Mouse (Mus musculus) neural tube, embryonic 12.5 days (tissue): ENCODE results near the gene A630023A22Rik. TPM values are rescaled to one million over a fixed set of nuclear protein-coding genes. Genes with fewer than 3 reads are reported as not detected.

Source experiments
- ATAC-seq: fragments of 200-750 bp; cut with Nextera tagmentation; 2 replicates; pipeline ENCODE4 v1.8.0; 2017; ENCODE audit warnings: low read depth, mild to moderate bottlenecking, moderate TSS enrichment, moderate library complexity; ENCODE audit not compliant: low FRiP score
- H3K27ac ChIP-seq: fragments of 300-500 bp; sonication (generic); 2 replicates; pipeline ENCODE4 v1.5.1; 2016
- H3K27me3 ChIP-seq: fragments of 300-500 bp; sonication (generic); replicated peaks from 2 replicates; pipeline ENCODE4 v1.6.1; 2016; ENCODE audit warnings: mild to moderate bottlenecking
- H3K36me3 ChIP-seq: fragments of 300-500 bp; sonication (generic); 2 replicates; pipeline ENCODE4 v1.6.1; 2016; ENCODE audit warnings: mild to moderate bottlenecking
- H3K4me1 ChIP-seq: fragments of 300-500 bp; sonication (generic); 2 replicates; pipeline ENCODE4 v1.6.1; 2016
- H3K4me2 ChIP-seq: fragments of 300-500 bp; sonication (generic); replicated peaks from 2 replicates; pipeline ENCODE4 v1.6.1; 2016; ENCODE audit warnings: mild to moderate bottlenecking
- H3K4me3 ChIP-seq: fragments of 300-500 bp; sonication (generic); 2 replicates; pipeline ENCODE4 v1.5.1; 2016
- H3K9ac ChIP-seq: fragments of 300-500 bp; sonication (generic); 2 replicates; pipeline ENCODE4 v1.6.1; 2016; ENCODE audit warnings: mild to moderate bottlenecking
- H3K9me3 ChIP-seq: fragments of 300-500 bp; sonication (generic); 2 replicates; pipeline ENCODE4 v1.6.1; 2016; ENCODE audit warnings: mild to moderate bottlenecking
- WGBS: fragments of 180-500 bp; shearing (Covaris S2); methylation state at CpG from one replicate; pipeline ENCODE4 v1.1.7; 2016; 5-methylcytosine and 5-hydroxymethylcytosine counted together
- polyA plus RNA-seq: library from polyadenylated mRNA; unstranded; fragments of >200 nt; fragmentation: Nextera tagmentation; extraction: Ambion mirVana; gene quantifications from 2 replicates; pipeline ENCODE4 v1.2.1, GENCODE M21; 2016

A630023A22Rik gene
- not detected in 2 replicates for polyA plus RNA-seq

GRCm38 (mm10) chr14:34102601-34103000 lies at the start of gene A630023A22Rik:
A630023A22Rik (minus strand) TSS chr14:34102754.
- no peak within 1 kb of the TSS for H3K9ac ChIP-seq
- no peaks in the 10 kb centered on the region for H3K9me3 ChIP-seq
- H3K4me3 ChIP-seq, result no peak within 1 kb of the TSS
- no peaks in the 10 kb centered on the region for H3K36me3 ChIP-seq
- ATAC-seq, result no peak
- no peaks in the 10 kb centered on the region for H3K4me1 ChIP-seq
- no peaks in the 10 kb centered on the region for H3K27me3 ChIP-seq
- no peak within 1 kb of the TSS for H3K4me2 ChIP-seq
- H3K27ac ChIP-seq, result no peak within 1 kb of the TSS
- 82% methylated on average over 5 of the region's 5 CpGs for WGBS

GRCm38 (mm10) chr14:34152342-34152741 lies 49.8 kb upstream of the A630023A22Rik start, which contains the start of gene Npy4r:
Npy4r (minus strand) TSS chr14:34152489.
- Histone ChIP-seq H3K27ac (no peak within 1 kb of the TSS), H3K4me1 (no peaks in the 10 kb centered on the region), H3K9ac (no peak within 1 kb of the TSS), H3K36me3 (no peaks in the 10 kb centered on the region), H3K4me3 (no peak within 1 kb of the TSS), H3K4me2 (peak within 1 kb of the TSS; percentile 20), H3K27me3 (no peaks in the 10 kb centered on the region), H3K9me3 (no peaks in the 10 kb centered on the region)
- 0 out of 2 replicates have a peak, but pooled peaks have one; percentile 14 for ATAC-seq
- 23% methylated on average over 16 of the region's 16 CpGs for WGBS

GRCm38 (mm10) chr14:34142915-34143314 lies 40.4 kb upstream of the A630023A22Rik start:
- no peak overlapping the region for H3K27ac ChIP-seq
- H3K9ac ChIP-seq, result no peak overlapping the region
- no peak overlapping the region for H3K4me2 ChIP-seq
- H3K36me3 ChIP-seq, result no peaks in the 10 kb centered on the region
- 92% methylated on average over 10 of the region's 10 CpGs for WGBS
- no peak overlapping the region for H3K4me3 ChIP-seq
- no peaks in the 10 kb centered on the region for H3K27me3 ChIP-seq
- H3K9me3 ChIP-seq, result no peaks in the 10 kb centered on the region
- ATAC-seq, result no peak
- no peaks in the 10 kb centered on the region for H3K4me1 ChIP-seq

GRCm38 (mm10) chr14:34142316-34142715 lies 39.8 kb upstream of the A630023A22Rik start:
- Histone ChIP-seq H3K27me3 (no peaks in the 10 kb centered on the region), H3K36me3 (no peaks in the 10 kb centered on the region), H3K4me3 (no peak overlapping the region), H3K9me3 (no peaks in the 10 kb centered on the region), H3K4me1 (no peaks in the 10 kb centered on the region), H3K27ac (no peak overlapping the region), H3K9ac (no peak overlapping the region), H3K4me2 (no peak overlapping the region)
- no peak for ATAC-seq
- WGBS, result 83% methylated on average over 1 of the region's 1 CpGs

DNA sequence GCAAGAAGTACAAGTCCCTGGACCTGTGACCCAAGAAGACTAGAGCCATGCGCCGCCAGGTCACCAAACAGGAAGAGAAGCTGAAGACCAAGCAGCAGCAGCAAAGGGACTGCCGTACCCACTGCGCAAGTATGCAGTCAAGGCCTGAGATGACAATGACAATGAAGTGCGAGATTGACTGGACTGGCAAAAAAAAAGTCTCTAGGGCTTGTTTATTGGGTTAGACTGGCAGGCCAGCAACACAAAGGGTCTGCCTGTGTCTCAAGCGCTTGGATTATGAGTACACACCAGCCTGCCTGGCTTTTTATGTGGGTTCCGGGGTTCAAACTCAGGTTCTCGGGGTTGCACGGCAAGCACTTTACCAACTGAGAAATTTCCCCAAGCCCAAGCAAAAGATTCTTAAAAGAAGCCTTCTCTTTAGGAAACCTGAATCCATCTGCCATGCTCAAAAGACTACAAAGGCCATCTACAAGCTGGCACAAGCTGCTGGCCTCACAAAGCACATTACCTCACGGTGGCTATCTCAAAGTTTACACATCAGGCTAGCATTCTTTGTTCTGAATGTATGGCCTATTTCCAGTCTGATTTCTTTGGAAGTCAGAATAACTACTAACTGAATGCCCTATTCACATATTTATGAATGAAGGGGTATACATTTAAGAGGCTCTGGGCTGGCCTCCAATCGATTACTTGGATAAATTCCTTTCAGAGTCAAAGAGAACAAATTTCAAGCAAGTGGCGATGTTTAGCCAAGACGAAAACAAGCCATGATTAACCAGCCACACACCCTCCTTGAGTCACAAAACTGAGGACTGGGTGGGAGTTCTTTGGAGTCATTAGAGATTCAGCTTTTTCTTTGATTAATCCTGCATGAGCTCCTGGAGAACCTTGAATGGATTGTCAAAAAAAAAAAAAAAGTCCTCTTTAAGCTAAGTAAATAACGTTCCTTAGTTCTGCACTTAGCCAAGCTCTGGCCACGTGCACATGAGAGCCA lies 37.4 kb upstream of the A630023A22Rik start:
- ATAC-seq, result no peak
- 84% methylated on average over 15 of the region's 15 CpGs for WGBS

GRCm38 (mm10) chr14:34135391-34135790 lies 32.8 kb upstream of the A630023A22Rik start:
- Histone ChIP-seq H3K4me1 (peaks cover 7% of the 10 kb centered on the region; the same call in 1 of the 2 replicates), H3K9me3 (no peaks in the 10 kb centered on the region), H3K27me3 (no peaks in the 10 kb centered on the region), H3K9ac (no peak overlapping the region), H3K27ac (no peak overlapping the region), H3K4me3 (no peak overlapping the region), H3K4me2 (no peak overlapping the region), H3K36me3 (no peaks in the 10 kb centered on the region)
- ATAC-seq, result no peak

More for the DNA sequence above, 37.4 kb upstream of the A630023A22Rik start:
- Histone ChIP-seq H3K9ac (no peak overlapping the region), H3K4me2 (no peak overlapping the region), H3K9me3 (no peaks in the 10 kb centered on the region), H3K4me3 (no peak overlapping the region), H3K4me1 (no peaks in the 10 kb centered on the region), H3K36me3 (no peaks in the 10 kb centered on the region), H3K27ac (no peak overlapping the region), H3K27me3 (no peaks in the 10 kb centered on the region)

DNA sequence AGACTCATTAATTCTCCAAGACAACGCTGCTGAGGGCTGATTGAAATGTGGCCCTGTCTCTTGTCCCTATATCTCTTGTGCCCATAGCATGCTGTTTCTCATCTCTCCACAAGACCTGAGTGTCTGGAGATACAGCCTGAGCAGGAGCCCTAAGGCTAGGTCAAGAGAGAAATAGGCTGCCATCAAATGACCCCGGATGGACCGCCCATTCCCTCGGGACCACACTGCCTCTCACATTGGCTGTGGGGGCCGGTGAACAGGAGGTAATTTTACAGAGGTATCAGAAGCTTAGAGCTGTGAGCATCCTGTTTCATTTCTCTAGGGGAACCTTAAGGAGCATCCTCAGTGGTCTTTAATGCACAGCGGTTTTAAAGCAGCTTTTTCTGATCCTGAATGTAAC lies 28.7 kb upstream of the A630023A22Rik start:
- no peak overlapping the region for H3K4me3 ChIP-seq
- H3K36me3 ChIP-seq, result no peaks in the 10 kb centered on the region
- peaks cover 7% of the 10 kb centered on the region; the same call in 1 of the 2 replicates for H3K4me1 ChIP-seq
- H3K27ac ChIP-seq, result no peak overlapping the region
- no peak overlapping the region for H3K9ac ChIP-seq
- no peak for ATAC-seq
- 67% methylated on average over 6 of the region's 6 CpGs for WGBS
- no peaks in the 10 kb centered on the region for H3K9me3 ChIP-seq
- H3K27me3 ChIP-seq, result no peaks in the 10 kb centered on the region
- no peak overlapping the region for H3K4me2 ChIP-seq

GRCm38 (mm10) chr14:34121691-34122090 lies 19.1 kb upstream of the A630023A22Rik start:
- WGBS, result 95% methylated on average over 4 of the region's 4 CpGs
- ATAC-seq, result no peak
- H3K27me3 ChIP-seq, result no peaks in the 10 kb centered on the region
- H3K4me3 ChIP-seq, result no peak overlapping the region
- no peaks in the 10 kb centered on the region for H3K9me3 ChIP-seq
- H3K4me1 ChIP-seq, result no peaks in the 10 kb centered on the region
- H3K36me3 ChIP-seq, result no peaks in the 10 kb centered on the region
- no peak overlapping the region for H3K9ac ChIP-seq
- no peak overlapping the region for H3K4me2 ChIP-seq
- no peak overlapping the region for H3K27ac ChIP-seq

DNA sequence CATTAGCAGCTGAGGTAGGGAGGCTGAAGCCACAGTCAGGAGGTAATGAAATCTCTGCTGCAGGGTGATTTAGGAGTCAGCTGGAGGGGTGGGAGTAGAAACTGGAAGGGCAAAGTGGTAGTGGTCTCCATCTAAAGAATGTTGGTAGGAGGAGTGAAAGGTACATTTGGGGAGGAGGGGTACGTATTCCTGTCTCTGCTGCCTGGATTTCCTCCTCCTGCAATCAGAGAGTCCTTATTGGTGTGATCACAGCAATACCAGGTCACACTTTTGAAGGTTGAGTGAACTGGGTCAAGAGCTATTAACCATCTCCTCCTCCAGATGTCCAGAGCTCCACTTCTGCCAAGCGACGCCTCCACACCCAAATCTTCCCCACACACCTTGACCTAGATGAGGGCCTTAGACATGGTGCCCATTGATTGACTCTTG lies 18.4 kb upstream of the A630023A22Rik start:
- Histone ChIP-seq H3K27ac (no peak overlapping the region), H3K36me3 (no peaks in the 10 kb centered on the region), H3K9me3 (no peaks in the 10 kb centered on the region), H3K9ac (no peak overlapping the region), H3K4me1 (no peaks in the 10 kb centered on the region), H3K4me2 (no peak overlapping the region), H3K27me3 (no peaks in the 10 kb centered on the region), H3K4me3 (no peak overlapping the region)
- WGBS, result 87% methylated on average over 3 of the region's 3 CpGs
- no peak for ATAC-seq

- Histone ChIP-seq H3K9ac (no peak overlapping the region), H3K27ac (no peak overlapping the region), H3K4me3 (no peak overlapping the region), H3K4me2 (no peak overlapping the region), H3K36me3 (no peaks in the 10 kb centered on the region), H3K9me3 (no peaks in the 10 kb centered on the region), H3K4me1 (no peaks in the 10 kb centered on the region), H3K27me3 (no peaks in the 10 kb centered on the region)
- WGBS, result 74% methylated on average over 12 of the region's 12 CpGs
- no peak for ATAC-seq
Measured at GRCm38 (mm10) chr14:34120016-34120910, 17.7 kb upstream of the A630023A22Rik start.

- Histone ChIP-seq H3K9me3 (no peaks in the 10 kb centered on the region), H3K4me3 (no peak overlapping the region), H3K27me3 (no peaks in the 10 kb centered on the region), H3K4me1 (no peaks in the 10 kb centered on the region), H3K27ac (no peak overlapping the region), H3K4me2 (no peak overlapping the region), H3K36me3 (no peaks in the 10 kb centered on the region), H3K9ac (no peak overlapping the region)
- no peak for ATAC-seq
- WGBS, result 84% methylated on average over 7 of the region's 7 CpGs
Measured at GRCm38 (mm10) chr14:34119046-34119723, 16.6 kb upstream of the A630023A22Rik start.
